Mouse (Mus musculus): Measurements from ENCODE around the gene Hes6. TPM values are rescaled to one million over a fixed set of nuclear protein-coding genes. Genes with fewer than 3 reads are reported as not detected.

Gene Hes6
- polyA plus RNA-seq (2014; fragmentation: Illumina TruSeq; extraction: RNeasy Lipid Tissue Mini Kit (QIAGEN cat#74804); ENCODE audit: low read depth, low replicate concordance) = 4.1 TPM

GRCm38 (mm10) chr1:91413898-91414594, at the start of gene Hes6:
Hes6 (minus strand) TSS chr1:91414038.

GRCm38 (mm10) chr1:91459059-91459809, 45.4 kb upstream of the Hes6 start, which contains the start of gene Per2:
Per2 (minus strand) TSS chr1:91459324.

GRCm38 (mm10) chr1:91398260-91399062, 15.4 kb downstream of the Hes6 start, which contains the start of gene Ilkap:
Ilkap (minus strand) TSS chr1:91398815.

GRCm38 (mm10) chr1:91366215-91367108, 47.4 kb downstream of the Hes6 start, which contains the start of gene Erfe:
Erfe (plus strand) TSS chr1:91366430.

Other genes starting within 250 kb of the Hes6 start
- gene Ramp1, start 234.2 kb downstream of the Hes6 start, polyA plus RNA-seq (2014; fragmentation: Illumina TruSeq; extraction: RNeasy Lipid Tissue Mini Kit (QIAGEN cat#74804); ENCODE audit: low read depth, low replicate concordance) = 0.48 TPM
- gene Ube2f, start 163.7 kb downstream of the Hes6 start, polyA plus RNA-seq (2014; fragmentation: Illumina TruSeq; extraction: RNeasy Lipid Tissue Mini Kit (QIAGEN cat#74804); ENCODE audit: low read depth, low replicate concordance) = 75.9 TPM
- 51.4 TPM for gene Scly, start 115.7 kb downstream of the Hes6 start, polyA plus RNA-seq (2014; fragmentation: Illumina TruSeq; extraction: RNeasy Lipid Tissue Mini Kit (QIAGEN cat#74804); ENCODE audit: low read depth, low replicate concordance)
- gene Espnl, start 92.0 kb downstream of the Hes6 start, polyA plus RNA-seq (2014; fragmentation: Illumina TruSeq; extraction: RNeasy Lipid Tissue Mini Kit (QIAGEN cat#74804); ENCODE audit: low read depth, low replicate concordance) = not detected
- not detected for gene Klhl30, start 63.0 kb downstream of the Hes6 start, polyA plus RNA-seq (2014; fragmentation: Illumina TruSeq; extraction: RNeasy Lipid Tissue Mini Kit (QIAGEN cat#74804); ENCODE audit: low read depth, low replicate concordance)
- gene Erfe, start 47.6 kb downstream of the Hes6 start, polyA plus RNA-seq (2014; fragmentation: Illumina TruSeq; extraction: RNeasy Lipid Tissue Mini Kit (QIAGEN cat#74804); ENCODE audit: low read depth, low replicate concordance) = not detected
- 19.5 TPM for gene Ilkap, start 15.2 kb downstream of the Hes6 start, polyA plus RNA-seq (2014; fragmentation: Illumina TruSeq; extraction: RNeasy Lipid Tissue Mini Kit (QIAGEN cat#74804); ENCODE audit: low read depth, low replicate concordance)
- 1.9 TPM for gene Per2, start 45.3 kb upstream of the Hes6 start, polyA plus RNA-seq (2014; fragmentation: Illumina TruSeq; extraction: RNeasy Lipid Tissue Mini Kit (QIAGEN cat#74804); ENCODE audit: low read depth, low replicate concordance)
- gene Traf3ip1, start 80.6 kb upstream of the Hes6 start, polyA plus RNA-seq (2014; fragmentation: Illumina TruSeq; extraction: RNeasy Lipid Tissue Mini Kit (QIAGEN cat#74804); ENCODE audit: low read depth, low replicate concordance) = 2.5 TPM
- gene Asb1, start 126.5 kb upstream of the Hes6 start, polyA plus RNA-seq (2014; fragmentation: Illumina TruSeq; extraction: RNeasy Lipid Tissue Mini Kit (QIAGEN cat#74804); ENCODE audit: low read depth, low replicate concordance) = 2.3 TPM